Mouse (Mus musculus): ENCODE measurements around the gene Mrpl46.
A peak's percentile ranks its signal among the peaks of the same experiment; 100 is the strongest.

- TF ChIP-seq CTCF (IDR thresholded peaks at IDR 0.05) (peak; percentile 93), EP300 (IDR thresholded peaks at IDR 0.05) (no peak)
Observed at GRCm38 (mm10) chr7:78766019-78766683, 17.2 kb downstream of the Mrpl46 start.

Data from lung, postnatal 0 days (tissue).